Mouse (Mus musculus) frontal cortex, adult (tissue): ENCODE measurements around the gene Fras1.
A peak's percentile ranks its signal among the peaks of the same experiment; 100 is the strongest.

Experiments
- ATAC-seq: cut with Nextera tagmentation; 2 replicates; pipeline ENCODE4 v1.9.2; 2017; ENCODE audit warnings: mild to moderate bottlenecking, moderate library complexity, mixed read lengths; ENCODE audit not compliant: low TSS enrichment

The Fras1 gene

GRCm38 (mm10) chr5:96677498-96677897 is 303.7 kb downstream of the Fras1 start:
- peak; percentile 51 for ATAC-seq

- no peak for ATAC-seq
Measured at GRCm38 (mm10) chr5:96681085-96681484, 307.3 kb downstream of the Fras1 start.

- ATAC-seq: no peak
Measured at GRCm38 (mm10) chr5:96682777-96683176, 309.0 kb downstream of the Fras1 start.

- no peak for ATAC-seq
Measured at GRCm38 (mm10) chr5:96688885-96689284, 315.1 kb downstream of the Fras1 start.

- peak; percentile 74 for ATAC-seq
Measured at GRCm38 (mm10) chr5:96698972-96699371, 325.2 kb downstream of the Fras1 start.

- peak; percentile 33 for ATAC-seq
Measured at GRCm38 (mm10) chr5:96702706-96703625, 329.2 kb downstream of the Fras1 start.

GRCm38 (mm10) chr5:96708515-96708914 is 334.8 kb downstream of the Fras1 start:
- no peak for ATAC-seq

- ATAC-seq: no peak
Measured at GRCm38 (mm10) chr5:96712089-96712684, 338.4 kb downstream of the Fras1 start.

- no peak for ATAC-seq
Measured at GRCm38 (mm10) chr5:96712799-96713198, 339.0 kb downstream of the Fras1 start.

- ATAC-seq: no peak
Measured at GRCm38 (mm10) chr5:96716273-96717034, 342.7 kb downstream of the Fras1 start.

GRCm38 (mm10) chr5:96717690-96718089 is 343.9 kb downstream of the Fras1 start:
- ATAC-seq: no peak

- no peak for ATAC-seq
Measured at GRCm38 (mm10) chr5:96718601-96719000, 344.8 kb downstream of the Fras1 start.

- ATAC-seq: no peak
Measured at GRCm38 (mm10) chr5:96719221-96719620, 345.5 kb downstream of the Fras1 start.

- ATAC-seq: no peak
Measured at GRCm38 (mm10) chr5:96722690-96723089, 348.9 kb downstream of the Fras1 start.

GRCm38 (mm10) chr5:96739138-96739878 is 365.6 kb downstream of the Fras1 start:
- no peak for ATAC-seq

GRCm38 (mm10) chr5:96747195-96747984 is 373.6 kb downstream of the Fras1 start:
- no peak for ATAC-seq

- ATAC-seq: no peak
Measured at GRCm38 (mm10) chr5:96757615-96758014, 383.9 kb downstream of the Fras1 start.

GRCm38 (mm10) chr5:96762021-96762420 is 388.3 kb downstream of the Fras1 start:
- no peak for ATAC-seq

- peak; percentile 95 for ATAC-seq
Measured at GRCm38 (mm10) chr5:96768846-96769471, 395.2 kb downstream of the Fras1 start.
